Mouse (Mus musculus) frontal cortex, adult (tissue): ENCODE measurements around the gene Tomm40l.

ENCODE experiments used
- ATAC-seq: cut with Nextera tagmentation; 2 replicates; pipeline ENCODE4 v1.9.2; 2017; ENCODE audit warnings: mild to moderate bottlenecking, moderate library complexity, mixed read lengths; ENCODE audit not compliant: low TSS enrichment

The Tomm40l gene

GRCm38 (mm10) chr1:171193911-171194830 is 28.1 kb downstream of the Tomm40l start:
- ATAC-seq = no peak

- ATAC-seq = peak; percentile 45; the same call in 1 of the 2 replicates
These were observed 29.0 kb downstream of the Tomm40l start for GRCm38 (mm10) chr1:171193093-171193840.

GRCm38 (mm10) chr1:171192283-171192682 is 30.0 kb downstream of the Tomm40l start:
- ATAC-seq = no peak

GRCm38 (mm10) chr1:171190832-171191231 is 31.5 kb downstream of the Tomm40l start:
- ATAC-seq = no peak

GRCm38 (mm10) chr1:171189476-171190114 is 32.7 kb downstream of the Tomm40l start:
- ATAC-seq = no peak

- no peak for ATAC-seq
These were observed 33.3 kb downstream of the Tomm40l start for GRCm38 (mm10) chr1:171189046-171189445.

- no peak for ATAC-seq
These were observed 34.2 kb downstream of the Tomm40l start for GRCm38 (mm10) chr1:171187851-171188700.

- no peak for ATAC-seq
These were observed 36.7 kb downstream of the Tomm40l start for GRCm38 (mm10) chr1:171185655-171186054.

- no peak for ATAC-seq
These were observed 38.0 kb downstream of the Tomm40l start for GRCm38 (mm10) chr1:171184314-171184713.

GRCm38 (mm10) chr1:171183620-171184019 is 38.7 kb downstream of the Tomm40l start:
- no peak for ATAC-seq

GRCm38 (mm10) chr1:171183025-171183424 is 39.3 kb downstream of the Tomm40l start:
- ATAC-seq = no peak

GRCm38 (mm10) chr1:171179487-171180171 is 42.7 kb downstream of the Tomm40l start:
- no peak for ATAC-seq

- no peak for ATAC-seq
These were observed 49.5 kb downstream of the Tomm40l start for GRCm38 (mm10) chr1:171172779-171173178.

GRCm38 (mm10) chr1:171171138-171171537 is 51.2 kb downstream of the Tomm40l start:
- ATAC-seq = peak; percentile 70; the same call in 1 of the 2 replicates

- ATAC-seq = no peak
These were observed 52.4 kb downstream of the Tomm40l start for GRCm38 (mm10) chr1:171169913-171170312.

GRCm38 (mm10) chr1:171168906-171169305 is 53.4 kb downstream of the Tomm40l start:
- no peak for ATAC-seq
